Mouse (Mus musculus) embryonic fibroblast, embryonic 13.5 days (primary cell): ENCODE measurements at regions not wholly inside any gene's neighbourhood (a gene's known extent, or its start where the extent isn't known, plus 50 kb on each side); places are given as distances from the start of the nearest gene placed in this dataset.

Source experiments
- CTCF ChIP-seq: IDR thresholded peaks from 2 replicates; pipeline ENCODE4 v1.5.1; 2011; ENCODE audit warnings: mild to moderate bottlenecking, control low read depth, low read length, moderate library complexity, borderline replicate concordance; ENCODE audit not compliant: insufficient read depth
- POLR2A ChIP-seq: IDR thresholded peaks from 2 replicates; pipeline ENCODE4 v1.6.1; 2011; ENCODE audit warnings: low read depth, mild to moderate bottlenecking, control low read depth, low read length, moderate library complexity

- TF ChIP-seq POLR2A (no peak), CTCF (no peak)
Observed at GRCm38 (mm10) chr12:112333125-112334079, 155.8 kb upstream of the A530016L24Rik start.
